Mouse (Mus musculus): ENCODE data around the gene Col6a3.

Gene Col6a3

DNA sequence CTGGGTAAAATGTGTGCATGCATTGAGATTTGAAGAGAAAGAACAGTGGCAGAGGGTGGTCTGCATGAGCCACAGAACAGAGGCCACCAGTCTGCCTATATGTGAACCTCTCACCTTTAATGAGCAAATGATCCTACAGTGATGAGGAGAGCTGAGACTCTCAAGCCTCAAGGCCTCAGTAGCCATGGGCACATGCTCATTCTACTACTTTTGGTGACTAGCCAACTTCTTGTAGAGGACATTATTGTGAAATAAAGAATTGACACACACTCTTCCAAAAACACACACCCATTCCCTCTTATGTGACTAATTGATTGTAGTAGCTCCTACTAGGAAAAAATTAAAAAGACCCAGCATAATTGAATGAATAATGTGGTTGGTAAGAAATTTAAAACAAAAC, 120.0 kb downstream of the Col6a3 start:
- no peak for DNase-seq (ENCODE audit: extremely low read depth, low read depth)

GRCm38 (mm10) chr1:90723325-90723724, 120.4 kb downstream of the Col6a3 start:
- DNase-seq (ENCODE audit: extremely low read depth, low read depth), result no peak

GRCm38 (mm10) chr1:90722021-90722420, 121.8 kb downstream of the Col6a3 start:
- no peak for DNase-seq (ENCODE audit: extremely low read depth, low read depth)

- no peak for DNase-seq (ENCODE audit: extremely low read depth, low read depth)
Measured at GRCm38 (mm10) chr1:90720610-90721241, 123.0 kb downstream of the Col6a3 start.

- no peak for DNase-seq (ENCODE audit: extremely low read depth, low read depth)
Measured at GRCm38 (mm10) chr1:90718826-90719550, 124.8 kb downstream of the Col6a3 start.

DNA sequence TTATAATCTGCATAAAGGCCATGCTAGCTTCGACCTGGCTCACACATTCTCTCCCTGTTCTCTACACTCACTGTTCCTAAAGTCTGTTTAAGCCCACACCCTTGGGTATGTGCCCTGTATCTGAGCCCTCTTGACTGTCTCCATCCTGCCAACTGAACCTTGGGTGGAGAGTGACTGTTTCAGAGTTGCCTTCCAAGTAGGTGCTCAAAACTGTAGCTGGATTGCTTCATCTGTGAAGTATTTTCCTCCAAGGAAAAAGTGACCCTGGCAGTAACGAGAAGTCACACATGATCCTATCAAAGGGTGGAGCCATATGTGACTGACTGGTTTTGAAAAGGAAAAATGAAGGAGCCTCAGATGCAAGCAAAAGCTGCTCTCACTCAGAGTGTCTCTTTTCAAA, 127.5 kb downstream of the Col6a3 start:
- no peak for DNase-seq (ENCODE audit: extremely low read depth, low read depth)

All from MEL-GATA-1-ER (cell line).